Mouse (Mus musculus) testis, adult 2 months (tissue): ENCODE data around the gene Rag2.

Experiments
- CTCF ChIP-seq: fragments of 200-500 bp; IDR thresholded peaks from 2 replicates; pipeline ENCODE4 v1.5.1; 2012; ENCODE audit warnings: low read depth, mild to moderate bottlenecking, inconsistent platforms, low read length, moderate library complexity; ENCODE audit not compliant: control insufficient read depth, insufficient read depth, insufficient replicate concordance
- POLR2A ChIP-seq: fragments of 200-500 bp; IDR thresholded peaks from 2 replicates; pipeline ENCODE4 v1.6.1; 2012; ENCODE audit warnings: low read depth, mild to moderate bottlenecking, inconsistent platforms, low read length, moderate library complexity; ENCODE audit not compliant: control insufficient read depth

DNA sequence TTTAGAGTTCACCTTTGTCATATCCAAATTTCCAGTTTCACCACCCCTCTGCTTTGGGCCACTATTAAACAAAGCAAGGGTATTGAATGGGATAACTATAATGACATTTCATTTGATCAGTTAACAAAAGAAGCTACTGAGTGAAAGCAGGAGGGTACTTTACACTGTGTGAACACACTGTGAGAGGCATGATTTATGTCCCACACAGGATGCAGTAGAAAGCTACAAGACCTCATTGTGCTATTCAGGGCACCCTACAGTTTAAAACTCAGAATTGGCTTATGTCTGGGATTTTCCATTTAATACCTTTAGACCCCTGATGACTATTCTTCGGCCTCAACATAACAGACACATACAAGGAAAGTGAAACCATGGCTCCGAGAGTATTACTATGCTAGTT lies 1.5 kb upstream of the Rag2 start:
- TF ChIP-seq POLR2A (no peak), CTCF (no peak)
